Mouse (Mus musculus) MEL (cell line): ENCODE measurements around the gene Rhobtb1.

Experiments
- CTCF ChIP-seq, 3 experiments: IDR thresholded peaks in 2 of 3; conservative IDR thresholded peaks in 1 of 3; 2 replicates each; pipeline ENCODE4 v1.5.1; 2011 to 2012; ENCODE audit warnings: low read length in 3 of 3, low read depth in 2 of 3, mild to moderate bottlenecking in 2 of 3, improper control_type of control experiment in 1 of 3, inconsistent platforms in 1 of 3, mixed read lengths in 1 of 3, moderate library complexity in 1 of 3; ENCODE audit not compliant: control insufficient read depth in 1 of 3, insufficient read depth in 1 of 3, poor library complexity in 1 of 3, severe bottlenecking in 1 of 3
- EP300 ChIP-seq, 2 experiments: IDR thresholded peaks; 2 replicates each; pipeline ENCODE4 v1.6.1; 2011; ENCODE audit warnings: improper control_type of control experiment in 2 of 2, low read length in 2 of 2, low read depth in 1 of 2, mild to moderate bottlenecking in 1 of 2
- KAT2A ChIP-seq: conservative IDR thresholded peaks from 2 replicates; pipeline ENCODE4 v1.6.1; 2012; ENCODE audit warnings: low read depth, low read length, improper control_type of control experiment, inconsistent platforms
- MXI1 ChIP-seq: IDR thresholded peaks from 2 replicates; pipeline ENCODE4 v1.6.1; 2011; ENCODE audit warnings: mild to moderate bottlenecking, low read depth, low read length, improper control_type of control experiment
- MYB ChIP-seq: IDR thresholded peaks from 2 replicates; pipeline ENCODE4 v1.6.1; 2011; ENCODE audit warnings: mild to moderate bottlenecking, low read depth, low read length, improper control_type of control experiment
- POLR2A ChIP-seq, 2 experiments: IDR thresholded peaks; 2 replicates each; pipeline ENCODE4 v1.6.1; 2011 to 2012; ENCODE audit warnings: low read length in 2 of 2, mild to moderate bottlenecking in 2 of 2, control low read depth in 1 of 2, improper control_type of control experiment in 1 of 2, low read depth in 1 of 2, moderate library complexity in 1 of 2; ENCODE audit not compliant: control insufficient read depth in 1 of 2, insufficient read depth in 1 of 2, poor library complexity in 1 of 2
- RAD21 ChIP-seq: IDR thresholded peaks from 2 replicates; pipeline ENCODE4 v1.6.1; 2011; ENCODE audit warnings: mild to moderate bottlenecking, low read depth, low read length, improper control_type of control experiment
- ZMIZ1 ChIP-seq: IDR thresholded peaks from 2 replicates; pipeline ENCODE4 v1.6.1; 2012; ENCODE audit warnings: low read depth, mild to moderate bottlenecking, inconsistent platforms, low read length, improper control_type of control experiment, moderate library complexity

- TF ChIP-seq ZMIZ1 (no peak), KAT2A (no peak), MYB (no peak), MXI1 (no peak), POLR2A (IDR thresholded peaks at IDR 0.05; ENCODE audit: control insufficient read depth in 1 of 2, insufficient read depth in 1 of 2, low read depth in 1 of 2, low read length in 2 of 2, poor library complexity in 1 of 2) (no peak), EP300 (IDR thresholded peaks at IDR 0.05; ENCODE audit: low read depth in 1 of 2, low read length in 2 of 2) (no peak), CTCF (IDR thresholded peaks at IDR 0.05 in 2 of 3, conservative IDR thresholded peaks at IDR 0.05 in 1 of 3; ENCODE audit: control insufficient read depth in 1 of 3, insufficient read depth in 1 of 3, low read depth in 2 of 3, low read length in 3 of 3, poor library complexity in 1 of 3, severe bottlenecking in 1 of 3) (no peak), RAD21 (no peak)
These were observed 170.3 kb downstream of the Rhobtb1 start for GRCm38 (mm10) chr10:69321519-69322035.
